Mouse (Mus musculus): Measurements from ENCODE around the gene Atg5. TPM values are rescaled to one million over a fixed set of nuclear protein-coding genes. Genes with fewer than 3 reads are reported as not detected.

The Atg5 gene
- total and polyA plus RNA-seq, 2 experiments from 2014 or later, result 17.0 to 38.7 TPM

DNA sequence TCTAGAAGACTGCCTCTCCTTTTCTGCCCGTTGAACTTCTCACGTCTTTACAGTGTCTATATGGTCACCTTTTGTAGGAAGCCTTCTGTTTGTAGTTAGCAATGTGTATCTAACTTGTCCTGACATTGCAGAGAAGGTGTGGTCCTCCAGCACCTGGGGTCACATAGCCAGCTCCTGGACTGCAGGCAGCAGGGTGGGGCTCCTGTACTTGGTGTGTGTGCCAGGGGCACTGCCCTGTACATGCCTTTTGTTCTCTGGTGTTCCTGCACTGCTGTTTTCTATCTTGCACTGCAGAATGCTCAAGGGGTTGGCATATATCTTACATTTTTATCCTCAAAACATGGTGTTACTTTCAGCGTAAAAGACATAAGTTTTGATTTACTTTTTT lies 36.2 kb downstream of the Atg5 start:
- DNase-seq (ENCODE audit: low spot score) (no peak), ATAC-seq (ENCODE audit: low FRiP score) (no peak)
- Histone ChIP-seq H3K27ac (ENCODE audit: low read depth, low read length) (no peak overlapping the region), H3K36me3 (ENCODE audit: insufficient read depth, low read length) (peaks cover 9% of the 10 kb centered on the region), H3K9me3 (ENCODE audit: low read length) (no peaks in the 10 kb centered on the region), H3K4me2 (ENCODE audit: low read depth, low read length, poor library complexity, severe bottlenecking) (no peak overlapping the region), H3K9ac (replicated peaks; ENCODE audit: low read length, poor library complexity, severe bottlenecking) (no peak overlapping the region), H3K4me3 (ENCODE audit: low read depth, low read length) (no peak overlapping the region), H3K4me1 (ENCODE audit: insufficient read depth, low read length) (no peaks in the 10 kb centered on the region), H3K27me3 (ENCODE audit: insufficient read depth, low read length) (no peaks in the 10 kb centered on the region)
- TF ChIP-seq CTCF (IDR thresholded peaks at IDR 0.05), result no peak
- WGBS, result 90% methylated on average over 3 of the region's 3 CpGs

GRCm38 (mm10) chr10:44304845-44305244 lies 36.7 kb downstream of the Atg5 start:
- Histone ChIP-seq H3K4me1 (ENCODE audit: insufficient read depth, low read length) (no peaks in the 10 kb centered on the region), H3K9ac (replicated peaks; ENCODE audit: low read length, poor library complexity, severe bottlenecking) (no peak overlapping the region), H3K36me3 (ENCODE audit: insufficient read depth, low read length) (peaks cover 9% of the 10 kb centered on the region), H3K27me3 (ENCODE audit: insufficient read depth, low read length) (no peaks in the 10 kb centered on the region), H3K4me3 (ENCODE audit: low read depth, low read length) (no peak overlapping the region), H3K27ac (ENCODE audit: low read depth, low read length) (no peak overlapping the region), H3K4me2 (ENCODE audit: low read depth, low read length, poor library complexity, severe bottlenecking) (no peak overlapping the region), H3K9me3 (ENCODE audit: low read length) (no peaks in the 10 kb centered on the region)
- ATAC-seq (ENCODE audit: low FRiP score) (no peak), DNase-seq (ENCODE audit: low spot score) (no peak)
- 83% methylated on average over 3 of the region's 3 CpGs for WGBS
- no peak for TF ChIP-seq CTCF (IDR thresholded peaks at IDR 0.05)

GRCm38 (mm10) chr10:44306308-44306707 lies 38.1 kb downstream of the Atg5 start:
- ATAC-seq (ENCODE audit: low FRiP score), result no peak
- Histone ChIP-seq H3K27me3 (ENCODE audit: insufficient read depth, low read length) (no peaks in the 10 kb centered on the region), H3K27ac (ENCODE audit: low read depth, low read length) (no peak overlapping the region), H3K4me1 (ENCODE audit: insufficient read depth, low read length) (no peaks in the 10 kb centered on the region), H3K4me3 (ENCODE audit: low read depth, low read length) (no peak overlapping the region), H3K4me2 (ENCODE audit: low read depth, low read length, poor library complexity, severe bottlenecking) (no peak overlapping the region), H3K9me3 (ENCODE audit: low read length) (no peaks in the 10 kb centered on the region), H3K36me3 (ENCODE audit: insufficient read depth, low read length) (peaks cover 9% of the 10 kb centered on the region), H3K9ac (replicated peaks; ENCODE audit: low read length, poor library complexity, severe bottlenecking) (no peak overlapping the region)
- 94% methylated on average over 6 of the region's 6 CpGs for WGBS
- no peak for TF ChIP-seq CTCF (IDR thresholded peaks at IDR 0.05)
- no peak for DNase-seq (ENCODE audit: low spot score)

DNA sequence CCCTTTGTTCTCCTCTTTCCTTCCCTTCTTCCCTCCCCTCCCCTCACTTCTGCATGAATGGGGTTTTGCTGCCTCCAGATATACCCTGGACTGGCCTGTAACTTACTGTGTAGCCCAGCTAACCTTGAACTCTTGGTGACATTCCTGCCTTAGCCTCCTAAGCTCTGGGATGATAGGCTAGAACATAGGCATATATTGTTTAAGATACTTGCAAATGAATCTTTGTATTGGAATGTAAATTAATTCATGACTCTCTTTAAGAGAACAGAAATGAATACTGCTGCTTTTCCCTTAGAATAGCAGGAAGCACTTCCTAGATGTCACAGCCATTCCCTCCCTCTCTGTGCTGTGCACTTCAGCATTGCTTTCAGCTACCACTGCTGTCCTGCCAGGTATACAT lies 40.1 kb downstream of the Atg5 start:
- no peak for ATAC-seq (ENCODE audit: low FRiP score)
- no peak for TF ChIP-seq CTCF (IDR thresholded peaks at IDR 0.05)
- Histone ChIP-seq H3K4me2 (ENCODE audit: low read depth, low read length, poor library complexity, severe bottlenecking) (no peak overlapping the region), H3K9me3 (ENCODE audit: low read length) (no peaks in the 10 kb centered on the region), H3K4me1 (ENCODE audit: insufficient read depth, low read length) (no peaks in the 10 kb centered on the region), H3K36me3 (ENCODE audit: insufficient read depth, low read length) (peaks cover 9% of the 10 kb centered on the region), H3K4me3 (ENCODE audit: low read depth, low read length) (no peak overlapping the region), H3K27ac (ENCODE audit: low read depth, low read length) (no peak overlapping the region), H3K9ac (replicated peaks; ENCODE audit: low read length, poor library complexity, severe bottlenecking) (no peak overlapping the region), H3K27me3 (ENCODE audit: insufficient read depth, low read length) (no peaks in the 10 kb centered on the region)
- no peak for DNase-seq (ENCODE audit: low spot score)

DNA sequence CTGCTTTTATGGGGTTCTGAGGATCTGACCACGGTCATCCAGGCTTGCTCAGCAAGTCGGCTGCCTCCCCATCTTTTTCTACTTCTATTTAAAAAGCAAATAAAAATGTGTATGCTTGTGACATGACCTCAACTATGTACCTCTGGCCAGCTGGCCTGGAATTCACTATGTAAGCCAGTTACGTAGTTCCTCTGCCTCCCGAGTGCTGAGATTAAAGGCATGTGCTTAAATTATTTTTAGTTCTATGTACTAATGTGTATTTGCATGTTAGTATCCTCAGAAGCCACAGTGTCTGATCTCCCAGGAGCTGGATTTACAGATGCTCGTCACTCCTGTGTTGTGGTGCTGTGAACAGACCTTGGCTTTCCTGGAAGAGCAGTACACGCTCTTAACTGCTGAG lies 41.1 kb downstream of the Atg5 start:
- no peak overlapping the region for H3K27ac ChIP-seq (ENCODE audit: low read depth, low read length)
- H3K36me3 ChIP-seq (ENCODE audit: insufficient read depth, low read length), result peaks cover 2% of the 10 kb centered on the region
- no peak overlapping the region for H3K9ac ChIP-seq (replicated peaks; ENCODE audit: low read length, poor library complexity, severe bottlenecking)
- no peak for DNase-seq (ENCODE audit: low spot score)
- no peak for TF ChIP-seq CTCF (IDR thresholded peaks at IDR 0.05)
- H3K4me2 ChIP-seq (ENCODE audit: low read depth, low read length, poor library complexity, severe bottlenecking), result no peak overlapping the region
- H3K27me3 ChIP-seq (ENCODE audit: insufficient read depth, low read length), result no peaks in the 10 kb centered on the region
- no peak overlapping the region for H3K4me3 ChIP-seq (ENCODE audit: low read depth, low read length)
- ATAC-seq (ENCODE audit: low FRiP score), result no peak
- WGBS, result 92% methylated on average over 6 of the region's 6 CpGs
- H3K9me3 ChIP-seq (ENCODE audit: low read length), result no peaks in the 10 kb centered on the region
- H3K4me1 ChIP-seq (ENCODE audit: insufficient read depth, low read length), result no peaks in the 10 kb centered on the region

- Histone ChIP-seq H3K4me1 (ENCODE audit: insufficient read depth, low read length) (no peaks in the 10 kb centered on the region), H3K9ac (replicated peaks; ENCODE audit: low read length, poor library complexity, severe bottlenecking) (no peak overlapping the region), H3K9me3 (ENCODE audit: low read length) (no peaks in the 10 kb centered on the region), H3K4me3 (ENCODE audit: low read depth, low read length) (no peak overlapping the region), H3K27ac (ENCODE audit: low read depth, low read length) (no peak overlapping the region), H3K4me2 (ENCODE audit: low read depth, low read length, poor library complexity, severe bottlenecking) (no peak overlapping the region), H3K27me3 (ENCODE audit: insufficient read depth, low read length) (no peaks in the 10 kb centered on the region), H3K36me3 (ENCODE audit: insufficient read depth, low read length) (no peaks in the 10 kb centered on the region)
- ATAC-seq (ENCODE audit: low FRiP score) (no peak), DNase-seq (ENCODE audit: low spot score) (no peak)
- 33% methylated on average over 5 of the region's 5 CpGs for WGBS
- no peak for TF ChIP-seq CTCF (IDR thresholded peaks at IDR 0.05)
Measured at GRCm38 (mm10) chr10:44315276-44315675, 47.1 kb downstream of the Atg5 start.

Measured in midbrain, postnatal 0 days (tissue).